Mouse (Mus musculus): Measurements from ENCODE around the gene Epas1.

GRCm38 (mm10) chr17:86785612-86786011 lies 32.1 kb downstream of the Epas1 start:
- no peak for TF ChIP-seq CTCF (IDR thresholded peaks at IDR 0.05; ENCODE audit: low read depth, low read length)
- TF ChIP-seq POLR2A (IDR thresholded peaks at IDR 0.05; ENCODE audit: insufficient read depth, low read length): no peak
- TF ChIP-seq EP300 (IDR thresholded peaks at IDR 0.05; ENCODE audit: insufficient read depth, low read depth, low read length): no peak

All from ES-Bruce4 (cell line).